Mouse (Mus musculus) heart, adult 2 months (tissue): ENCODE data around the gene Smc4. TPM values are rescaled to one million over a fixed set of nuclear protein-coding genes. Genes with fewer than 3 reads are reported as not detected.
A peak's percentile ranks its signal among the peaks of the same experiment; 100 is the strongest.

Experiments
- DNase-seq, 2 experiments: peaks; one replicate each; pipeline ENCODE4 v3.0.0; 2021
- H3K27ac ChIP-seq: fragments of 200-600 bp; 2 replicates; pipeline ENCODE4 v1.8.1; 2022
- H3K27me3 ChIP-seq: fragments of 200-500 bp; 2 replicates; pipeline ENCODE4 v1.6.1; 2012; ENCODE audit warnings: mild to moderate bottlenecking, low read length, inconsistent platforms, mixed read lengths; ENCODE audit not compliant: control insufficient read depth, insufficient read depth
- H3K36me3 ChIP-seq: fragments of 200-500 bp; 2 replicates; pipeline ENCODE4 v1.6.1; 2012; ENCODE audit warnings: low read length, inconsistent platforms; ENCODE audit not compliant: control insufficient read depth, insufficient read depth
- H3K4me1 ChIP-seq: fragments of 200-500 bp; 2 replicates; pipeline ENCODE4 v1.6.1; 2011; ENCODE audit warnings: low read length; ENCODE audit not compliant: control insufficient read depth, insufficient read depth
- H3K4me3 ChIP-seq: fragments of 200-600 bp; 2 replicates; pipeline ENCODE4 v1.8.1; 2022
- H3K79me2 ChIP-seq: fragments of 200-500 bp; replicated peaks from 2 replicates; pipeline ENCODE4 v1.6.1; 2012; ENCODE audit warnings: mild to moderate bottlenecking, inconsistent platforms, low read length, moderate library complexity, mixed read lengths; ENCODE audit not compliant: control insufficient read depth, insufficient read depth
- H3K9ac ChIP-seq: fragments of 200-500 bp; 2 replicates; pipeline ENCODE4 v1.6.1; 2012; ENCODE audit warnings: low read depth, mild to moderate bottlenecking, control low read depth, inconsistent platforms, low read length, mixed read lengths
- CTCF ChIP-seq: fragments of 200-600 bp; IDR thresholded peaks from 2 replicates; pipeline ENCODE4 v1.8.1; 2022; ENCODE audit warnings: antibody characterized with exemption, mild to moderate bottlenecking, moderate library complexity
- EP300 ChIP-seq: fragments of 200-500 bp; IDR thresholded peaks from 2 replicates; pipeline ENCODE4 v1.6.1; 2011; ENCODE audit warnings: low read depth, low read length, control low read depth; ENCODE audit not compliant: insufficient read depth
- POLR2A ChIP-seq: fragments of 200-500 bp; IDR thresholded peaks from 2 replicates; pipeline ENCODE4 v1.6.1; 2011; ENCODE audit warnings: mild to moderate bottlenecking, low read depth, low read length, control low read depth; ENCODE audit not compliant: insufficient read depth
- WGBS: fragments of 180-500 bp; shearing (Covaris S2); methylation state at CpG from one replicate; pipeline ENCODE4 v1.1.7; 2018; 5-methylcytosine and 5-hydroxymethylcytosine counted together
- intact Hi-C: fragments of 180-260 bp; cut with DNase I; formaldehyde crosslinking; loops from one replicate; pipeline ENCODE4 v1.15.1; 2025
- polyA plus RNA-seq: library from polyadenylated mRNA; depleted of rRNA; stranded (reverse); fragments of >200 nt; gene quantifications from 2 replicates; pipeline ENCODE4 v1.2.3, GENCODE M21; 2012
- total RNA-seq, 2 experiments: library from RNA; stranded (reverse); gene quantifications; 2 replicates each; pipeline ENCODE4 v1.2.3; 2021

The Smc4 gene
- total and polyA plus RNA-seq, 3 experiments: 1.5 to 12.0 (median 11.1) TPM

- Histone ChIP-seq H3K9ac (peak overlapping the region; percentile 40), H3K27me3 (no peaks in the 10 kb centered on the region), H3K27ac (peak overlapping the region; percentile 57), H3K79me2 (no peaks in the 10 kb centered on the region), H3K4me3 (peak overlapping the region; percentile 90), H3K36me3 (no peaks in the 10 kb centered on the region), H3K4me1 (no peaks in the 10 kb centered on the region; the same call in 1 of the 2 replicates)
- DNase-seq: no peak
- intact Hi-C loops: loop anchor here (2.0 kb wide), 1 partner anchor 41 kb away; the partner anchor contains the start of genes Ift80 and Smc4
- TF ChIP-seq EP300: no peak
- no peak for TF ChIP-seq POLR2A
- TF ChIP-seq CTCF: no peak
- WGBS: 10% methylated on average over 9 of the region's 9 CpGs
These were observed 40.8 kb downstream of the Smc4 start for GRCm38 (mm10) chr3:69045400-69045703.

GRCm38 (mm10) chr3:69045750-69046149 is 41.2 kb downstream of the Smc4 start:
- no peaks in the 10 kb centered on the region for H3K36me3 ChIP-seq
- WGBS: 44% methylated on average over 13 of the region's 13 CpGs
- no peaks in the 10 kb centered on the region for H3K27me3 ChIP-seq
- H3K27ac ChIP-seq: no peak overlapping the region
- intact Hi-C loops: loop anchor here (2.0 kb wide), 1 partner anchor 41 kb away; the partner anchor contains the start of genes Ift80 and Smc4
- no peak for TF ChIP-seq CTCF
- TF ChIP-seq POLR2A: no peak
- no peak for TF ChIP-seq EP300
- DNase-seq: no peak
- no peaks in the 10 kb centered on the region for H3K79me2 ChIP-seq
- no peak overlapping the region for H3K9ac ChIP-seq
- H3K4me3 ChIP-seq: peak overlapping the region; percentile 90
- H3K4me1 ChIP-seq: no peaks in the 10 kb centered on the region; the same call in 1 of the 2 replicates

- no peaks in the 10 kb centered on the region; the same call in 1 of the 2 replicates for H3K4me1 ChIP-seq
- no peaks in the 10 kb centered on the region for H3K79me2 ChIP-seq
- H3K27me3 ChIP-seq: no peaks in the 10 kb centered on the region
- H3K27ac ChIP-seq: no peak overlapping the region
- WGBS: 73% methylated on average over 4 of the region's 4 CpGs
- DNase-seq: no peak
- no peak overlapping the region for H3K4me3 ChIP-seq
- intact Hi-C loops: no loop called here
- TF ChIP-seq POLR2A (no peak), EP300 (no peak), CTCF (no peak)
- no peaks in the 10 kb centered on the region for H3K36me3 ChIP-seq
- H3K9ac ChIP-seq: no peak overlapping the region
These were observed 42.0 kb downstream of the Smc4 start for GRCm38 (mm10) chr3:69046509-69046908.

- no peak overlapping the region for H3K4me3 ChIP-seq
- H3K27me3 ChIP-seq: no peaks in the 10 kb centered on the region
- H3K9ac ChIP-seq: no peak overlapping the region
- intact Hi-C loops: no loop called here
- H3K36me3 ChIP-seq: no peaks in the 10 kb centered on the region
- 87% methylated on average over 4 of the region's 4 CpGs for WGBS
- TF ChIP-seq CTCF (no peak), POLR2A (no peak), EP300 (no peak)
- DNase-seq: no peak
- no peaks in the 10 kb centered on the region for H3K79me2 ChIP-seq
- no peak overlapping the region for H3K27ac ChIP-seq
- no peaks in the 10 kb centered on the region; the same call in 1 of the 2 replicates for H3K4me1 ChIP-seq
These were observed 43.1 kb downstream of the Smc4 start for GRCm38 (mm10) chr3:69047684-69048083.

GRCm38 (mm10) chr3:69049011-69049410 is 44.5 kb downstream of the Smc4 start:
- Histone ChIP-seq H3K79me2 (no peaks in the 10 kb centered on the region), H3K27me3 (no peaks in the 10 kb centered on the region), H3K27ac (no peak overlapping the region), H3K4me3 (no peak overlapping the region), H3K4me1 (no peaks in the 10 kb centered on the region; the same call in 1 of the 2 replicates), H3K36me3 (no peaks in the 10 kb centered on the region), H3K9ac (no peak overlapping the region)
- no peak for TF ChIP-seq POLR2A
- TF ChIP-seq CTCF: no peak
- TF ChIP-seq EP300: no peak
- 91% methylated on average over 6 of the region's 6 CpGs for WGBS
- DNase-seq: no peak
- intact Hi-C loops: no loop called here

- no peak for TF ChIP-seq POLR2A
- TF ChIP-seq CTCF: no peak
- TF ChIP-seq EP300: no peak
- H3K36me3 ChIP-seq: no peaks in the 10 kb centered on the region
- H3K4me3 ChIP-seq: no peak overlapping the region
- intact Hi-C loops: no loop called here
- 87% methylated on average over 11 of the region's 11 CpGs for WGBS
- DNase-seq: no peak
- no peaks in the 10 kb centered on the region for H3K27me3 ChIP-seq
- no peak overlapping the region for H3K27ac ChIP-seq
- H3K9ac ChIP-seq: no peak overlapping the region
- H3K4me1 ChIP-seq: no peaks in the 10 kb centered on the region
- no peaks in the 10 kb centered on the region for H3K79me2 ChIP-seq
These were observed 47.4 kb downstream of the Smc4 start for GRCm38 (mm10) chr3:69051894-69052293.
